Mouse (Mus musculus): ENCODE data around the gene Slc24a4. TPM values are rescaled to one million over a fixed set of nuclear protein-coding genes. Genes with fewer than 3 reads are reported as not detected.
A peak's percentile ranks its signal among the peaks of the same experiment; 100 is the strongest.
"Not testable (repeated sequence)": the region's sequence is repeated elsewhere in the genome, so short reads cannot be mapped to it uniquely, and the experiment has no call there.

Slc24a4 gene
- total RNA-seq, 2 experiments from 2014 or later, result not detected

- DNase-seq (ENCODE audit: low spot score), result no peak
Observed at GRCm38 (mm10) chr12:102250316-102250715, 121.8 kb downstream of the Slc24a4 start.

GRCm38 (mm10) chr12:102251070-102251469, 122.5 kb downstream of the Slc24a4 start:
- no peak for DNase-seq (ENCODE audit: low spot score)

GRCm38 (mm10) chr12:102251985-102252384, 123.5 kb downstream of the Slc24a4 start:
- DNase-seq (ENCODE audit: low spot score), result no peak

- no peak for DNase-seq (ENCODE audit: low spot score)
Observed at GRCm38 (mm10) chr12:102252525-102252924, 124.0 kb downstream of the Slc24a4 start.

DNA sequence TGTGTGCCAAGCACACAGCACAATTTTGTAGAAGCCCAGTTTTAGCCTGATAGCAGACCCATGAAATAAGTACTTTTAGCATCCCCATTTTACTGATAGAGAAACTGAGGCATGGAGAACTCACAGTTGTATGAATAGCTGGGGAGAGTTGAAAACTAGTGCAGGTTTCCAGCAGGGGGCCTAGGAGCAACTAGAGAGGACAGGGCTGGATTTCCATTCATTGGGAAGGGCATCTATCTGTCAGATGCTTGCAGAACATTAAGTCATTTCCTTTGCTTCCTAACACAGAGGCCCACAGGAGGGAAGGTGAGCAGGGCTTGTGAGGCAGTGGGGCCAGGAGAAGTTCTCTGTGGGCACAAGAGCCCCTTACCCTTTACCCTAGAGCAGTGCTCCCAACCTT, 126.5 kb downstream of the Slc24a4 start:
- DNase-seq (ENCODE audit: low spot score), result no peak

DNA sequence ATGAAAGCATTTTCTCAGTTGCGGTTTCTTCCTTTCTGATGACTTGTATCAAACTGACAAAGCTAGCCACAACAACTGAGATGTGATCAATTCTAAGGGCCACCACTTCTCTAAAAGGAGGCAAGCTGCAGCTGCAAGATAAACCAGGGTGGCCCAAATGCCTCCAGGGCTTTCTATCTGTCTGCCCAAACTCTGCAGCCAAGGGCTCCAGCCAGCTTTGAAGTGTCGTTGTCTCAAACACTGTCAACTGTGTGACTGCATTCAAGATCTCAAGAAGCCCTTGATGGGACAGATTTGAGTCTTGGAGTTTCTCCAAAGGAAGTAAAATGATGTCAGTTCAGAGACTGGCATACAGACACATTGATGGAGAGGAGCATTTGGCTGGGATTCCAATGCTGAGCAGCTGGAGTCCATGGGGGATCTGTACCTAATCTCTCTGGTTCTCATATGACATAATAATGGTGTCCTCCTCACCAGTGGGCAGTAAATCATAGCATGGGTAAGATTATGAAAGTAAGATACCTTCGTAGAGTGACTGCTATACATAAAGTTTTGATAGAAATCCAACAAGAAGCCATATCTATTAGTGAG, 130.1 kb downstream of the Slc24a4 start:
- no peak for DNase-seq (ENCODE audit: low spot score)

DNA sequence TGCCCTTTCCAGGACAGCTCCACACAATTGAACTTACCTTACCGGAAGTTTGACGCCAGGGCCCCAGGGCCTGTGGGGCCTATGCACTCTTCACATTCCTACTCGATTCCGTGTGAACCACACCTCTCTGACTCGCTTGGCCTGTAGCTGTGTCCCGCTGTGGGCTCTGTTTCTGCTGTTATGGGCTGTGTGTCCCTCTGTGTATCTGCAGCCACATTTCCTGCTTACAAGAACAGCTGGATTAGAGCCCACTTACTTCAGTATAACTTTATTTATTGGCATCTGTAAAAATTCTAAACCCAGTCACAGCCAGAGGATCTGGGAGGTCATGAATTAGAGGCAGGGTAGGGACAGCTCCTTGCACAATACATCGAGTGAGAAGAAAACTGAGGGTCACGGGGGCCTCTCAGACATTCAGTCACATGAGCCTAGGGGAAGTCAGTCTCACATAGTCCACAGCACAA, 133.4 kb downstream of the Slc24a4 start:
- DNase-seq (ENCODE audit: low spot score), result no peak

DNA sequence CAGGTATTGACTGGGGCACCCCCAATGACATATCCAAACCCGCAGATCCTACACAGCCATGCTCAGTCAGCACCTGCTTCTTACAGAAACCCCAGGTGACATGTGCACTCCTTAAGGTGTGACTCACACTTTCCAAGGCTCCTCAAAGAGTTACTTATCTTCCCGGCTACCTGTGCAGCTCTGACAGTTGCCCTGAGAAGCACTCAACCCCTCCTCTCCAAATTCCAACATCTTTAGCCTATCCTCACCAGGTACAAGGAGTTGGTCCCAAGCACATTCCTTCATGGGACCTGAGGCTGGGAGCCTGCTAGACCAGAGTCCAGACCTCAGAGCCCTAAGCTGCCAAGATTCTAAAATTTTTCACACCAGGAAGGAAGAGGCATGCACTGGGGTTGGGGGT, 134.3 kb downstream of the Slc24a4 start:
- DNase-seq (ENCODE audit: low spot score), result no peak

GRCm38 (mm10) chr12:102263249-102263648, 134.7 kb downstream of the Slc24a4 start:
- no peak for DNase-seq (ENCODE audit: low spot score)

DNA sequence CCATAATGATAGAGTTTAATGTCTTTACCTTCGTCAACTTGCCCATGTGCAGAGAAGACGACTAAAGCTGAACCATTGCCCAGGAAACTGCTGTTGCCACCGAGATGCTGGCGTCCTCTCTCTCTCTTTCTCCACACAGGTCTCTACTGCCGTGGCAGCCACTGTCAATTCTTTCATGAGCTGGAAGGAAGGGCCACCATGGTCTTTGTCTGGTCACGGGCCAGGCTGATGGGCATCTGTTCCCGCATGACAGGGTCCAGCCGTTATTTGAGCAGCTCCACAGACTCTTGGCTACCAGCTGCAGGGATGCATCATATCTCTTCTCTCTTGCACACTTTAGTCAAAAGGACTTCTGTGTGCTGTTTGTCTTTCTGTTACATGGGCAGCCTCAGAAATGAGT, 137.9 kb downstream of the Slc24a4 start:
- DNase-seq (ENCODE audit: low spot score), result no peak

GRCm38 (mm10) chr12:102269144-102269543, 140.6 kb downstream of the Slc24a4 start:
- DNase-seq (ENCODE audit: low spot score), result no peak

DNA sequence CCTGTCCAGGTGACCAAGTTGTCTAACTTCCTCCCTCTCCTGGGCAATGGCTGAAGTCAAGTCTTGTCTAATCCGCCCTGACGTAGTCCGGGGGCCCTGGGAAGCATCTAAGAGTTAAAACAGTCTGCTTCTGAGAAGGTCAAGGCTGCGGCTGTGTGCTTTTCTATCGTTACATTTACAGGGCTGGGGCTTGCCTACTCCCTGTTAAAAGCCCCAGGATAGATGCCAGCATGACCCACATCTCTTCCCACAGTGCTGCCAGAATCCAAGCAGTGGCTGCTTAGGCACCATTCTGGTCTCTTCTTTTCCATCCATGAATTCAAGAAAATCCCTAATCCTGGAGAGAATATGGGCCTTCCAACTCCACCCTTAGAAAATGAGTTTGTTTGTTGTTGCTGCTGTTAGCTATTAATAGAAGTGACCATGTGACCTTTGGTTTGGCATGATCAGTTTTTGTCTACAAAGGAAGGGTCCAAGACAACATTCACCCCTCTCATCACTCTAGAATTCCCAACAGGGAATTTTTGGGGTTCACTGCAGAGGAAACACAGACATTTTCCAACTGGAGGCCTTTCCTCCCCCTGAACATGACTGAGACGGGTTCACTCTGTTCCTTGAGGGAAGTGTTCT, 142.4 kb downstream of the Slc24a4 start:
- DNase-seq (ENCODE audit: low spot score), result no peak

DNA sequence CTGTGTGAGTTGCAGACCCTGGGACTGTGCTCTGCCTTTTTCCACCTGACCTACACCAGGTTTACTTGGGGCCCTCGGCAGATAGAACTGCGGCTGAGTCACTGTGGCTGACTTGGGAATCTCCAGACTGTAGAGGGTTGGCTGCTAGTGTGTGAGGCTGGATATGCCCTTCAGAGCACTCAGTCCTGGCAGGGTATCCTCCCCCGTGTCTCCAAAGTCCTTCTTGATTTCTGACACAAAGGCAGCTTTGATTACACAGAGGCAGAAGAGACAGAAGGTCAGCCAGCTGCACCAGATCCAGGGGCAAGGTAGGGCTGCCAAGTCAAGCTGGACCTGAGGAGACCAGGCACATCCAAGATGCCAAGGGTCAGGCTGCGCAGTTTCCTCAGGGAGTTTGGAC, 142.9 kb downstream of the Slc24a4 start:
- no peak for DNase-seq (ENCODE audit: low spot score)

GRCm38 (mm10) chr12:102275833-102276443, 147.4 kb downstream of the Slc24a4 start:
- DNase-seq (ENCODE audit: low spot score), result peak; percentile 81

- not testable (repeated sequence) for DNase-seq (ENCODE audit: low spot score)
Observed at GRCm38 (mm10) chr12:102280290-102280689, 151.8 kb downstream of the Slc24a4 start.

DNA sequence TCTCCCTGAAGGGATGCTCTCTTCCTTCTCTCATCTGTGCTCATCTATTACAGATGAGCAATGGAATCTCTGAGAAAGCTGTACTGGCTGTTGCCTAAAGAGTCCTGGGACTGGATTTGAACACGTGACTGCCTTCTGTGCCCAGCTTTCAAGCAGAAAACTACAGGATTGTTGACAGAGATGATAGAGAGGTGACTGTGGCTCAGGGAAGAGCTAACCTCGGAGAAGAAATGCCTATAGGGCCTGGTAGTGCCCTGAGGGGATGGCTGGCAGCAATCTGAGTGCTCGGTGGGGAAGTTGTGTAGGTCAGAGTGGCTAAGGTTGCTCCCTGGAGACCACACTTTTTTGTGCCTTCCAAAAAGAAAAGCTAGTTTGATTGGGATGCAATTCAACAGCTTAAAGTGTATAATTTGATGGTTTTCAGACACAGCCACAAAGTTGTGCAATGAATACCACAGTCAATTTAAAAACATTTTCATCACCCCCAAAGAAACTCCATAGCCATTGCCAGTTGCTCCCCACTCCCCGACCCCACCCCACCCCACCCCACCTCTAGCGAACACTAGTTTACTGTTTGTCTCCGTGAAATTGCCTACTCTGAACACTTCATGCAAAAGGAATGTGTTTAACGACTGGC, 152.5 kb downstream of the Slc24a4 start:
- peak; percentile 43 for DNase-seq (ENCODE audit: low spot score)

DNA sequence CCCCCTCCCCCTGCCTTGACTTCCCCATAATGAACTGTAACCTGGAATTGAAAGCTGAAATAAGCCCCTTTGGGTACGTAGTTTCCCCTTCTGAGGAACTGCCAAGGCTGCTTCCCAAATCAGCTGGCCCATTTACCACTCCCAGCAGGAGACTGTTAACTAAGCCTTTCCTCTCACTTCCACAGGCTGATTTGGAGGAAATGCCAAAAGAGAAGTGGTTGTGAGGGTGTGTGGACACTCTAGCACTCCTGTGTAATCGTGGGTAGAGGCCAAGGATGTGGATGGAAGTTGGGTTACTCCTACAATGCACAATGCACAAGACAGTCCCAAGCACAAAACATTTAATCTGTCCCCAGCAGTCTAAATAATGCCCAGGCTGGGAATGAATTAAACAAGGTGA, 153.6 kb downstream of the Slc24a4 start:
- no peak for DNase-seq (ENCODE audit: low spot score)

- peak; percentile 50 for DNase-seq (ENCODE audit: low spot score)
Observed at GRCm38 (mm10) chr12:102282763-102283482, 154.4 kb downstream of the Slc24a4 start, which contains the start of gene Rin3. Rin3 (plus strand) TSS chr12:102283048.

DNA sequence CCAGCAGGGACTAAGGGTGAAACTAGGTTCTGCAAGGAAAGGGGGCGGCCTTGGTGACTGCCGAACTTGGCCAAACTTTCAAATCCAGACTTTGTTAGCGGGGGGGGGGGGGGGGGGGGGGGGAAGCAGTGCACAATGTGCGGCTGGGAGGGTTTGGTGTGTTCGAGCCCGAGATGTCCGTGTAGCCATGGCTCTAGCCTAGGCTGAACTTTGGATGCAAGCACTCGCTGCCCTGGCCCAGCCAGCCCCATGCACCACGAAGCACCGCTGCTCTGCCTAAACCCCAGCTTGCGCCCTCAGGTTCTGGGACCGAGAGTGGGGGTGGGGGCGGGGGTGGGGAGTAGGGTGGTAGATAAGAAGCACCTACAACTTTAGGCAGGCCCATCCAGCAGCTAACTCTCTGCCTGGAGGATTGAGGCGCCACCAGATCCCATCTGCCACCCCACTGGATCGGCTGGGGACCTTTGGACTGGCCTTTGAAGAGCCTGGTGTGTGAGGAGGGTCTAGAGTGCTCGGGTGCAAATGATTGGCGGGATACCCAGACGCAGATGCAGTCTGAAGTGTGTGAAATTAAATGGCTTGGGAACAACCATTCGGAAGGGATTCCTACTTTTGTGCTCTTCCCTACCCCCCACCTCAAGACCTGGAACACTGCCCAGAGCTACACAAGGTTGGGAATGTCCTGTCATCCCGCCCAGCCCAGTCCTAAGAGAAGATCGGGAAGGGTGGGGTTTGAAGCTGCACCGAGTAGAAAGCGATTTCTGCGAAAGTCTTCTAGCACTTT, 155.1 kb downstream of the Slc24a4 start:
- peak; percentile 64 for DNase-seq (ENCODE audit: low spot score)

DNA sequence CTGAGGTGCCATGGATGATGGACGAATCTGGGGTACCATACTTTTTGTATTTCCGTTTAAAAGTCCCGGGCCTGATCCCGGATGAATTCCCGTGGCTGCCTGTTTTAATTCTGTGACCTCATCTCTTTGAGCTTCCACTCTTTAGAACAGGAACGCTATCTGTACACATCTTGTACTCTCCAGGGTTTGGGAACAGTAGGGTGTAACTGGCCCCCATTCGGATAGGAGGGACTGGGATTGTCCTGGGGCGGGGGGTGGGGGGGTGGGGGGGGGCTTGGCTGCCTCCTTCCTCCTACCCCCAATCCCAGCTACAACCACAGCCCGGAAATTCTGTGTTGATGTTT, 155.7 kb downstream of the Slc24a4 start:
- DNase-seq (ENCODE audit: low spot score), result no peak

GRCm38 (mm10) chr12:102284618-102285159, 156.2 kb downstream of the Slc24a4 start:
- no peak for DNase-seq (ENCODE audit: low spot score)
